Mouse (Mus musculus) hindbrain, postnatal 0 days (tissue): ENCODE results near the gene Mrps34. TPM values are rescaled to one million over a fixed set of nuclear protein-coding genes. Genes with fewer than 3 reads are reported as not detected.

Source experiments
- ATAC-seq: fragments of 200-750 bp; cut with Nextera tagmentation; 2 replicates; pipeline ENCODE4 v1.8.0; 2017; ENCODE audit warnings: mild to moderate bottlenecking, moderate TSS enrichment, moderate library complexity
- DNase-seq: peaks from one replicate; pipeline ENCODE4 v3.0.0-alpha.2; 2015; ENCODE audit warnings: low spot score
- H3K27ac ChIP-seq: fragments of 300-500 bp; sonication (generic); 2 replicates; pipeline ENCODE4 v1.5.1; 2014; ENCODE audit warnings: mild to moderate bottlenecking
- H3K27me3 ChIP-seq: fragments of 300-500 bp; sonication (generic); 2 replicates; pipeline ENCODE4 v1.6.1; 2014; ENCODE audit warnings: low read length, mixed read lengths; ENCODE audit not compliant: insufficient read depth
- H3K36me3 ChIP-seq: fragments of 300-500 bp; sonication (generic); 2 replicates; pipeline ENCODE4 v1.6.1; 2014; ENCODE audit warnings: low read length, mixed read lengths; ENCODE audit not compliant: insufficient read depth
- H3K4me1 ChIP-seq: fragments of 300-500 bp; sonication (generic); 2 replicates; pipeline ENCODE4 v1.6.1; 2014; ENCODE audit warnings: antibody characterized with exemption, low read length, mixed read lengths; ENCODE audit not compliant: insufficient read depth
- H3K4me2 ChIP-seq: fragments of 300-500 bp; sonication (generic); 2 replicates; pipeline ENCODE4 v1.6.1; 2014; ENCODE audit warnings: low read depth, mild to moderate bottlenecking, low read length, moderate library complexity, mixed read lengths
- H3K4me3 ChIP-seq: fragments of 300-500 bp; sonication (generic); 2 replicates; pipeline ENCODE4 v1.5.1; 2014; ENCODE audit warnings: low read length
- H3K9ac ChIP-seq: fragments of 300-500 bp; sonication (generic); replicated peaks from 2 replicates; pipeline ENCODE4 v1.6.1; 2014; ENCODE audit warnings: mild to moderate bottlenecking, low read length, moderate library complexity, mixed read lengths
- H3K9me3 ChIP-seq: fragments of 300-500 bp; sonication (generic); 2 replicates; pipeline ENCODE4 v1.6.1; 2016; ENCODE audit warnings: low read length, mixed read lengths
- CTCF ChIP-seq: IDR thresholded peaks from 2 replicates; pipeline ENCODE4 v1.5.1; 2016; ENCODE audit warnings: antibody characterized with exemption, control low read depth, low read depth
- WGBS: fragments of 180-500 bp; shearing (Covaris S2); extraction: QIAGEN DNeasy Blood & Tissue Kit; methylation state at CpG from one replicate; pipeline ENCODE4 v1.1.7; 2014; 5-methylcytosine and 5-hydroxymethylcytosine counted together
- polyA plus RNA-seq: library from polyadenylated mRNA; unstranded; fragments of >200 nt; fragmentation: Nextera tagmentation; extraction: Ambion mirVana; gene quantifications from 2 replicates; pipeline ENCODE4 v1.2.1, GENCODE M21; 2015
- total RNA-seq: library from RNA; depleted of rRNA; stranded (reverse); fragments of >200 nt; gene quantifications from 2 replicates; pipeline ENCODE4 v1.2.3, GENCODE M21; 2014

Gene Mrps34
- total and polyA plus RNA-seq, 2 experiments from 2014 or later, result 37.8 to 124 TPM

DNA sequence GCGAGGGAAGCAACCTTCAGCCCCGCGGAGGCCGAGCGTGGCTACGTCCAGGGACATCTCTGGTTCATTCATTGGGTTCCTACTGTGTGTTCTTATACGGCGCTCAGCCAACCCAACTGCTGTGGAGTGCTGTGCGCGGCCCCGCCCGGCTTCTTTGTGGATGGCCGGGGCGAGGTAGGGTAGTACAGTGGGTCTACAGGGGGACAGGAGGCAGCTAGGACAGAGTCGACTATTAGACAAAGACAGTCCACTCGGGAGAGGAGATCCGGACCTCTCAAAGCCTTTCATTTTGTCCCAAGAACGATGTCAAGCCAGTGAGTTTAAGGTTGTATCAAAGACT, 8.0 kb upstream of the Mrps34 start:
- Histone ChIP-seq H3K27ac (peak overlapping the region; percentile 88), H3K9me3 (no peaks in the 10 kb centered on the region), H3K4me3 (peak overlapping the region; percentile 84), H3K36me3 (peaks cover 21% of the 10 kb centered on the region), H3K9ac (peak overlapping the region; percentile 87), H3K4me1 (peaks cover 16% of the 10 kb centered on the region), H3K4me2 (peak overlapping the region; percentile 65), H3K27me3 (no peaks in the 10 kb centered on the region)
- peak; percentile 25 for ATAC-seq
- no peak for TF ChIP-seq CTCF
- DNase-seq, result no peak
- 1% methylated on average over 18 of the region's 18 CpGs for WGBS

DNA sequence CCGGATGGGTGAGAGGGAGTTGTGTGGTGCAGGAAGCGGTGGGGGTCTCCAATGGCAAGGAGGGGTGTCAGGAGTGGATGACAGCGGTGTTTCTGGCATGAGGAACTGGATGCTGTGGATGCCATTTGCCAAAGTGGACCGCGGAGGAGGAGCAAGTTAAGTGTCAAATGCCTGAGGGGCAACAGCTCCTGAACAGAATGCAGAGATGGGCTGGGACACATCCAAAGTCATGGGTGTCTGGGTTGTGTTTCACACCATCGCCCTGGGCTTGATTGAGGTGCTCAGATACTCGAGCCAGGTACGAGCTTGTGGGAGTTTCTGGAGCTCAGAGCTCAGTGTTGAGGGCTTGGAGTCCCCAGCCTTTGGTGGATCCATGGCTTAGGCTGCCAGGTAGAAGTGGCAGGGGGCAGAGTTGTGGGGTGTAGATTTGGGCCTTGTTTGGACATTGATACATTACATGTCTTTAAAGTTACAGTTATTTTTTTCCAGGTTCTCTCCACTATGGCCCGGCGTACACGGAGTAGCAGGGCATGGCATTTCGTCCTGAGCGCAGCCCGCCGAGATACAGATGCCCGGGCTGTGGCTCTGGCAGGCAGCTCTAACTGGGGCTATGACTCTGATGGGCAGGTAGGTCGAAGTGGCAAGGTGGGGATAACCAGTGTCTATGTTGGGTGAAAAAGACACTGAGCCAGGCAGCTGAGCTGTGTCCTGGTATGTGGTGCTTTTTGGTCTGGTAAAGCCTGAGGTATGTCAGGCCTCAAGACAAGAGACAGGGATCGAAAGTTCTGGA, 7.4 kb upstream of the Mrps34 start:
- Histone ChIP-seq H3K27me3 (no peaks in the 10 kb centered on the region), H3K36me3 (peaks cover 21% of the 10 kb centered on the region), H3K4me2 (peak overlapping the region; percentile 65), H3K4me3 (peak overlapping the region; percentile 84), H3K4me1 (peaks cover 16% of the 10 kb centered on the region), H3K9me3 (no peaks in the 10 kb centered on the region), H3K9ac (peak overlapping the region; percentile 87), H3K27ac (peak overlapping the region; percentile 88)
- no peak for DNase-seq
- ATAC-seq, result no peak
- no peak for TF ChIP-seq CTCF
- 63% methylated on average over 18 of the region's 18 CpGs for WGBS

GRCm38 (mm10) chr17:24888862-24889261, 6.1 kb upstream of the Mrps34 start:
- no peak overlapping the region for H3K4me3 ChIP-seq
- no peak overlapping the region for H3K27ac ChIP-seq
- H3K9me3 ChIP-seq, result no peaks in the 10 kb centered on the region
- no peak overlapping the region for H3K9ac ChIP-seq
- H3K4me1 ChIP-seq, result peaks cover 19% of the 10 kb centered on the region
- 86% methylated on average over 3 of the region's 3 CpGs for WGBS
- DNase-seq (no peak), ATAC-seq (no peak)
- no peaks in the 10 kb centered on the region for H3K27me3 ChIP-seq
- no peak for TF ChIP-seq CTCF
- H3K4me2 ChIP-seq, result no peak overlapping the region
- H3K36me3 ChIP-seq, result peaks cover 23% of the 10 kb centered on the region

DNA sequence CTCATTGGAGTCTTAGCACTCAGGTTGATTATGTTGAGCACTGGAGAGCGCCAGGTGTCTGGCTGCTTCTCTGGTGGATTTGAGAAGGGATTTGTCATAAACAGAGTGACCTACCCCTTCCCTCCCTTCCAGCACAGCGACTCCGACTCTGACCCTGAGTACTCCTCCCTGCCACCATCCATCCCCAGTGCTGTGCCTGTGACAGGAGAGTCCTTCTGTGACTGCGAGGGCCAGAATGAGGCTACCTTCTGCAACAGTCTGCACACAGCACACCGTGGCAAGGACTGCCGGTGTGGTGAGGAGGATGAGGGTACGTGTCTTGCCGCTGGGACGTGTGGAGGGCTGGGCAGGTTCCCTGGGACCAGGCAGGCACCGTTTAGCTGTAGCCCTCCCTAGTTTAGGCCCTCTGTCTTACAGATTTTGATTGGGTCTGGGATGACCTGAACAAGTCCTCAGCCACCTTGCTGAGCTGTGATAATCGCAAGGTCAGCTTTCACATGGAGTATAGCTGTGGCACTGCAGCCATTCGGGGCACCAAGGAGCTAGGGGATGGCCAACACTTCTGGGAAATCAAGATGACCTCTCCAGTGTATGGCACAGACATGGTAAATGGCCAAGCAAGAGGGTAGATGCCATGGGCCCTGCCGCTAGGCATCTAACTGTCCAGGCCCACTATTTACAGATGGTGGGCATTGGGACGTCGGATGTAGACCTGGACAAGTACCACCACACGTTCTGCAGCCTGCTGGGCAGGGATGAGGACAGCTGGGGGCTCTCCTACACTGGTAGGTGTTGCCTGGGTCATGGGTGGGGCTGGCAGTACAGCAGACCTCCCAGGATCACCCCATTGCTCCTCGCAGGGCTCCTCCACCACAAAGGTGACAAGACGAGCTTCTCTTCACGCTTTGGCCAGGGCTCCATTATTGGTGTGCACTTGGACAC, 4.5 kb upstream of the Mrps34 start:
- 85% methylated on average over 19 of the region's 19 CpGs for WGBS
- Histone ChIP-seq H3K4me1 (peaks cover 23% of the 10 kb centered on the region), H3K9me3 (no peaks in the 10 kb centered on the region), H3K9ac (no peak overlapping the region), H3K27ac (no peak overlapping the region), H3K4me3 (no peak overlapping the region), H3K36me3 (peaks cover 23% of the 10 kb centered on the region), H3K27me3 (no peaks in the 10 kb centered on the region), H3K4me2 (no peak overlapping the region)
- ATAC-seq, result no peak
- DNase-seq, result no peak
- TF ChIP-seq CTCF, result no peak

GRCm38 (mm10) chr17:24891321-24891720, 3.6 kb upstream of the Mrps34 start:
- no peak overlapping the region for H3K27ac ChIP-seq
- WGBS, result 79% methylated on average over 13 of the region's 13 CpGs
- H3K9me3 ChIP-seq, result no peaks in the 10 kb centered on the region
- H3K4me3 ChIP-seq, result no peak overlapping the region
- peaks cover 20% of the 10 kb centered on the region for H3K4me1 ChIP-seq
- no peak for TF ChIP-seq CTCF
- peaks cover 23% of the 10 kb centered on the region for H3K36me3 ChIP-seq
- no peaks in the 10 kb centered on the region for H3K27me3 ChIP-seq
- no peak overlapping the region for H3K9ac ChIP-seq
- no peak overlapping the region for H3K4me2 ChIP-seq
- ATAC-seq, result no peak
- DNase-seq, result no peak

DNA sequence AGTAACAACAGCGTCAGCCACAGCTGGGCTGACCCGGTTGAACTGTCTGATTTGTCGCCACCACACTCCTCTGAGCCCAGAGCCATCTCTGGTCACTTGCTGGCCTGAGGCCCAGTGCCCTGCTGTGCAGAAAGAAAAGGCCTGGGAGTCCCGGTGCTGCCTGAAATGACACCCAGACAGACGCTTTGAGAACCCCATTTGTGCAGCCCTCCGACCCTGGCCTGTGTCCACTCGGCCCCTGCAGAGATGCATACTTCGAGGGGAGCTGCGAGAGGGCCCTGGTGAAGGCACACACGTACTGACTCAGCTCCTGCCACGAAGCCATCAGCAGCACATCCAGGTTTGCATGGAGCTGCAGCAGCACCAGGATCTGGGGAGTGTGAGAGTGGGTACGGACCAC, 2.1 kb upstream of the Mrps34 start:
- peaks cover 22% of the 10 kb centered on the region for H3K4me1 ChIP-seq
- TF ChIP-seq CTCF, result no peak
- 73% methylated on average over 12 of the region's 12 CpGs for WGBS

More for the DNA sequence above, 2.1 kb upstream of the Mrps34 start:
- Histone ChIP-seq H3K9me3 (no peaks in the 10 kb centered on the region), H3K27ac (no peak overlapping the region), H3K27me3 (no peaks in the 10 kb centered on the region), H3K36me3 (peaks cover 23% of the 10 kb centered on the region), H3K4me3 (no peak overlapping the region), H3K9ac (no peak overlapping the region), H3K4me2 (no peak overlapping the region)
- ATAC-seq, result no peak
- DNase-seq, result no peak
